Mouse (Mus musculus) hindbrain, embryonic 10.5 days (tissue): Measurements from ENCODE around the gene 3110009E18Rik. TPM values are rescaled to one million over a fixed set of nuclear protein-coding genes. Genes with fewer than 3 reads are reported as not detected.
A peak's percentile ranks its signal among the peaks of the same experiment; 100 is the strongest.

ENCODE experiments used
- DNase-seq: peaks from one replicate; pipeline ENCODE4 v3.0.0-alpha.2; 2017; ENCODE audit warnings: low spot score
- H3K27ac ChIP-seq: fragments of 300-500 bp; sonication (generic); 2 replicates; pipeline ENCODE4 v1.5.1; 2016; ENCODE audit warnings: mild to moderate bottlenecking, moderate library complexity
- H3K27me3 ChIP-seq: fragments of 300-500 bp; sonication (generic); 2 replicates; pipeline ENCODE4 v1.6.1; 2016; ENCODE audit warnings: mild to moderate bottlenecking; ENCODE audit not compliant: poor library complexity, insufficient read depth, severe bottlenecking
- H3K36me3 ChIP-seq: fragments of 300-500 bp; sonication (generic); 2 replicates; pipeline ENCODE4 v1.6.1; 2016; ENCODE audit warnings: mild to moderate bottlenecking, moderate library complexity
- H3K4me1 ChIP-seq: fragments of 300-500 bp; sonication (generic); replicated peaks from 2 replicates; pipeline ENCODE4 v1.6.1; 2016; ENCODE audit warnings: mild to moderate bottlenecking
- H3K4me3 ChIP-seq: fragments of 300-500 bp; sonication (generic); 2 replicates; pipeline ENCODE4 v1.5.1; 2016; ENCODE audit warnings: mild to moderate bottlenecking, moderate library complexity
- H3K9me3 ChIP-seq: fragments of 300-500 bp; sonication (generic); 2 replicates; pipeline ENCODE4 v1.6.1; 2016; ENCODE audit warnings: mild to moderate bottlenecking, moderate library complexity
- WGBS: fragments of 180-500 bp; shearing (Covaris S2); methylation state at CpG from one replicate; pipeline ENCODE4 v1.1.7; 2016; 5-methylcytosine and 5-hydroxymethylcytosine counted together
- polyA plus RNA-seq: library from polyadenylated mRNA; unstranded; fragments of >200 nt; fragmentation: Nextera tagmentation; extraction: Ambion mirVana; gene quantifications from 2 replicates; pipeline ENCODE4 v1.2.1, GENCODE M21; 2016

The 3110009E18Rik gene
- polyA plus RNA-seq, 1 experiment from 2014 or later, result 26.0 TPM

GRCm38 (mm10) chr1:120112251-120113187 lies 8.5 kb upstream of the 3110009E18Rik start:
- Histone ChIP-seq H3K4me3 (no peak overlapping the region), H3K27me3 (no peaks in the 10 kb centered on the region), H3K36me3 (peaks cover 67% of the 10 kb centered on the region), H3K27ac (no peak overlapping the region), H3K9me3 (peaks cover 9% of the 10 kb centered on the region), H3K4me1 (no peaks in the 10 kb centered on the region)
- no peak for DNase-seq
- 90% methylated on average over 12 of the region's 12 CpGs for WGBS

- WGBS, result 89% methylated on average over 9 of the region's 9 CpGs
- H3K4me1 ChIP-seq, result peaks cover 28% of the 10 kb centered on the region
- H3K27ac ChIP-seq, result no peak overlapping the region
- no peak overlapping the region for H3K4me3 ChIP-seq
- peaks cover 84% of the 10 kb centered on the region for H3K36me3 ChIP-seq
- DNase-seq, result no peak
- no peaks in the 10 kb centered on the region for H3K27me3 ChIP-seq
- H3K9me3 ChIP-seq, result peaks cover 9% of the 10 kb centered on the region
These were observed 5.3 kb upstream of the 3110009E18Rik start for GRCm38 (mm10) chr1:120115671-120116081.

- Histone ChIP-seq H3K27me3 (no peaks in the 10 kb centered on the region), H3K9me3 (peaks cover 9% of the 10 kb centered on the region), H3K36me3 (peaks cover 80% of the 10 kb centered on the region), H3K4me1 (peaks cover 28% of the 10 kb centered on the region), H3K27ac (no peak overlapping the region), H3K4me3 (no peak overlapping the region)
- WGBS, result 89% methylated on average over 11 of the region's 11 CpGs
- DNase-seq, result no peak
These were observed 4.9 kb upstream of the 3110009E18Rik start for GRCm38 (mm10) chr1:120116106-120116505.

- Histone ChIP-seq H3K9me3 (peaks cover 9% of the 10 kb centered on the region), H3K4me1 (peaks cover 32% of the 10 kb centered on the region), H3K36me3 (peaks cover 54% of the 10 kb centered on the region), H3K27ac (no peak overlapping the region), H3K27me3 (no peaks in the 10 kb centered on the region), H3K4me3 (no peak overlapping the region)
- WGBS, result 92% methylated on average over 2 of the region's 2 CpGs
- DNase-seq, result no peak
These were observed 2.1 kb upstream of the 3110009E18Rik start for GRCm38 (mm10) chr1:120118854-120119253.

- peaks cover 5% of the 10 kb centered on the region for H3K9me3 ChIP-seq
- WGBS, result 89% methylated on average over 4 of the region's 4 CpGs
- DNase-seq, result no peak
- H3K36me3 ChIP-seq, result peaks cover 49% of the 10 kb centered on the region
- H3K4me3 ChIP-seq, result peak overlapping the region; percentile 63
- peaks cover 32% of the 10 kb centered on the region for H3K4me1 ChIP-seq
- no peaks in the 10 kb centered on the region for H3K27me3 ChIP-seq
- no peak overlapping the region for H3K27ac ChIP-seq
These were observed 1.6 kb upstream of the 3110009E18Rik start for GRCm38 (mm10) chr1:120119389-120119788.

GRCm38 (mm10) chr1:120120141-120120968 lies 632 bp upstream of the 3110009E18Rik start:
- H3K4me3 ChIP-seq, result peak overlapping the region; percentile 63
- no peaks in the 10 kb centered on the region for H3K27me3 ChIP-seq
- WGBS, result 7% methylated on average over 24 of the region's 24 CpGs
- peak overlapping the region; percentile 91 for H3K27ac ChIP-seq
- DNase-seq, result peak; percentile 49
- peaks cover 39% of the 10 kb centered on the region for H3K36me3 ChIP-seq
- H3K4me1 ChIP-seq, result peaks cover 32% of the 10 kb centered on the region
- H3K9me3 ChIP-seq, result no peaks in the 10 kb centered on the region

- Histone ChIP-seq H3K27ac (peak overlapping the region; percentile 91), H3K4me3 (peak overlapping the region; percentile 63), H3K9me3 (no peaks in the 10 kb centered on the region), H3K36me3 (peaks cover 23% of the 10 kb centered on the region), H3K27me3 (no peaks in the 10 kb centered on the region), H3K4me1 (peaks cover 32% of the 10 kb centered on the region)
- WGBS, result 89% methylated on average over 9 of the region's 9 CpGs
- no peak for DNase-seq
These were observed 1.0 kb downstream of the 3110009E18Rik start for GRCm38 (mm10) chr1:120121930-120122530.

- no peak overlapping the region for H3K27ac ChIP-seq
- no peak overlapping the region for H3K4me3 ChIP-seq
- 94% methylated on average over 8 of the region's 8 CpGs for WGBS
These were observed 1.8 kb downstream of the 3110009E18Rik start for GRCm38 (mm10) chr1:120122634-120123383.

GRCm38 (mm10) chr1:120124839-120125238 lies 3.9 kb downstream of the 3110009E18Rik start:
- H3K4me1 ChIP-seq, result peaks cover 12% of the 10 kb centered on the region
- H3K36me3 ChIP-seq, result no peaks in the 10 kb centered on the region
- H3K27me3 ChIP-seq, result no peaks in the 10 kb centered on the region
- WGBS, result 86% methylated on average over 4 of the region's 4 CpGs
- H3K9me3 ChIP-seq, result no peaks in the 10 kb centered on the region
- no peak for DNase-seq
- no peak overlapping the region for H3K27ac ChIP-seq
- H3K4me3 ChIP-seq, result no peak overlapping the region

More at GRCm38 (mm10) chr1:120122634-120123383, 1.8 kb downstream of the 3110009E18Rik start:
- no peak for DNase-seq
- peaks cover 32% of the 10 kb centered on the region for H3K4me1 ChIP-seq
- H3K36me3 ChIP-seq, result peaks cover 17% of the 10 kb centered on the region
- H3K27me3 ChIP-seq, result no peaks in the 10 kb centered on the region
- H3K9me3 ChIP-seq, result no peaks in the 10 kb centered on the region

GRCm38 (mm10) chr1:120125471-120125870 lies 4.5 kb downstream of the 3110009E18Rik start:
- H3K27me3 ChIP-seq, result no peaks in the 10 kb centered on the region
- H3K4me3 ChIP-seq, result no peak overlapping the region
- peaks cover 5% of the 10 kb centered on the region for H3K4me1 ChIP-seq
- H3K36me3 ChIP-seq, result no peaks in the 10 kb centered on the region
- no peaks in the 10 kb centered on the region for H3K9me3 ChIP-seq
- WGBS, result 88% methylated on average over 6 of the region's 6 CpGs
- DNase-seq, result no peak
- no peak overlapping the region for H3K27ac ChIP-seq

- peaks cover 5% of the 10 kb centered on the region for H3K4me1 ChIP-seq
- no peak overlapping the region for H3K27ac ChIP-seq
- H3K4me3 ChIP-seq, result no peak overlapping the region
- no peaks in the 10 kb centered on the region for H3K9me3 ChIP-seq
- no peaks in the 10 kb centered on the region for H3K36me3 ChIP-seq
- 79% methylated on average over 9 of the region's 9 CpGs for WGBS
- H3K27me3 ChIP-seq, result no peaks in the 10 kb centered on the region
- DNase-seq, result no peak
These were observed 5.3 kb downstream of the 3110009E18Rik start for GRCm38 (mm10) chr1:120126318-120126717.

GRCm38 (mm10) chr1:120132376-120132775 lies 11.4 kb downstream of the 3110009E18Rik start:
- no peaks in the 10 kb centered on the region for H3K4me1 ChIP-seq
- WGBS, result 85% methylated on average over 1 of the region's 1 CpGs
- no peaks in the 10 kb centered on the region for H3K36me3 ChIP-seq
- H3K27me3 ChIP-seq, result no peaks in the 10 kb centered on the region
- H3K4me3 ChIP-seq, result no peak overlapping the region
- DNase-seq, result no peak
- no peaks in the 10 kb centered on the region for H3K9me3 ChIP-seq
- no peak overlapping the region for H3K27ac ChIP-seq
